Mouse (Mus musculus) gastrocnemius, adult 8-10 months (tissue): ENCODE results near the gene 5031410I06Rik. TPM values are rescaled to one million over a fixed set of nuclear protein-coding genes. Genes with fewer than 3 reads are reported as not detected.
"Not testable (repeated sequence)": the region's sequence is repeated elsewhere in the genome, so short reads cannot be mapped to it uniquely, and the experiment has no call there.

Experiments used
- DNase-seq, 2 experiments: peaks; one replicate each; pipeline ENCODE4 v3.0.0; 2022; ENCODE audit warnings: low spot score in 2 of 2
- total RNA-seq, 4 experiments: library from RNA; stranded (reverse); gene quantifications; 2 replicates each; pipeline ENCODE4 v1.2.4; 2022

Gene 5031410I06Rik
- not detected for total RNA-seq

DNA sequence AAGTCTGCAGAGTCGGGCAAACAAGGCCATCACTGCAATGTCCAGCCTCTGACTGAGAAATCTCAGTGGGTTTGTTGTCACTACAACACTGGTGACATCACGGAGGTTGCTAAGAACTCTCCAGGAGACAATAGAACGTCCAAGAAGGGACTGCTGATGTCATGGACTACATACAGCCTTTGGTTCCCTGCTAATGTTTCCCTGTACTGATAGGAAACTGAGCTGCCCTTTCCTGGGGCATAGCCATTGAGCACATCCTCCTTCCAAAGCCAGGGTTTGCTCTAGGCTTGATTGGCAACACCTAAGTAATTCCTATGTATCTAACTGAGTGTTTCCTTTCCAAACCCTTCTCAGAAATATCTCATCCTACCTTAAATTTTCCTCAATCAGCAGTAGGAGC is at the start of gene 5031410I06Rik:
5031410I06Rik (minus strand) TSS at position 101 of the 400 bp plus-strand sequence.
- DNase-seq, result not testable (repeated sequence)

DNA sequence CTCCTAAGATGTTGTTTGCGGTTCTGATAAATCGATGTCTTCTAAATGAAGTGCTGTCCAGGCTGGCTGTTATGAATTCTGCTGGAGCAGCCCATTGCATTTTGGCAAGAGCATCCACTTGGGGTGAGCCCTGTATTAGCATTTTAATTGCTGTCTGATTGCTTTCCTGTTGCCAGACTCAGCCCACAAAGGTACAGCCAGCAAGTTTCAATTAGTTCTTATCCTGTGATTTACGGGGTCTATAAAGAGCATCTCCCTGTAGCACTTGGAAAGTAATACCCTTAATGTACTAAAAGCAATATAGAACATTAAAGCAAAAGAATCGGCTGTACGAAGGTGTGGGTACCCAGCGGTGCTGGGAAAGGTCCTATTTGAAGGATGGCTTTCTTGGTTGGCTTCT is 37.7 kb upstream of the 5031410I06Rik start:
- DNase-seq, result no peak

DNA sequence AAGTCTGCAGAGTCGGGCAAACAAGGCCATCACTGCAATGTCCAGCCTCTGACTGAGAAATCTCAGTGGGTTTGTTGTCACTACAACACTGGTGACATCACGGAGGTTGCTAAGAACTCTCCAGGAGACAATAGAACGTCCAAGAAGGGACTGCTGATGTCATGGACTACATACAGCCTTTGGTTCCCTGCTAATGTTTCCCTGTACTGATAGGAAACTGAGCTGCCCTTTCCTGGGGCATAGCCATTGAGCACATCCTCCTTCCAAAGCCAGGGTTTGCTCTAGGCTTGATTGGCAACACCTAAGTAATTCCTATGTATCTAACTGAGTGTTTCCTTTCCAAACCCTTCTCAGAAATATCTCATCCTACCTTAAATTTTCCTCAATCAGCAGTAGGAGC is 16.2 kb upstream of the 5031410I06Rik start, which contains the start of gene Gm10220:
Gm10220 (minus strand) TSS at position 101 of the 400 bp plus-strand sequence.
- DNase-seq, result not testable (repeated sequence)

- DNase-seq, result not testable (repeated sequence)
Measured at GRCm38 (mm10) chr5:26089191-26089590, 16.0 kb downstream of the 5031410I06Rik start, which contains the start of gene Gm10471. Gene Gm10471 (minus strand): TSS chr5:26089291.

DNA sequence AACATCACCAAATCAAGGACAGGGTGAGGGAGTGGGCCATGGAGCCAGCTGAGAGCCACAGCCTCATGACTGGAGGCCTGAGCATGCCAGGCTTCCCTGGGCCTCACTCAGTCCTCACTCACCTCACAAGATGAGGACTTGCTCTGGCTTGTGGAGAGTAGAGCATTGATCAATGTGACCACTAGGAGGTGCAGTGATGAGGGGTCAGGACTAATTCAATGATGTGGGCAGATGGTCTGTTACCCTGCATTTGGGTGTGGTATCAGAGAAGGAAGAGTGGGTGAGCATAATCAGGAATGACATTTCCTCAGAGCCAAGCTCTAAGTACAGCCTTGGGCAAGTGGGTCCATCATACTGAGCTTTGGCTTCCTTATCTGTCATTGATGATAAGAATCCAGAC is 26.1 kb downstream of the 5031410I06Rik start:
- DNase-seq, result not testable (repeated sequence)

DNA sequence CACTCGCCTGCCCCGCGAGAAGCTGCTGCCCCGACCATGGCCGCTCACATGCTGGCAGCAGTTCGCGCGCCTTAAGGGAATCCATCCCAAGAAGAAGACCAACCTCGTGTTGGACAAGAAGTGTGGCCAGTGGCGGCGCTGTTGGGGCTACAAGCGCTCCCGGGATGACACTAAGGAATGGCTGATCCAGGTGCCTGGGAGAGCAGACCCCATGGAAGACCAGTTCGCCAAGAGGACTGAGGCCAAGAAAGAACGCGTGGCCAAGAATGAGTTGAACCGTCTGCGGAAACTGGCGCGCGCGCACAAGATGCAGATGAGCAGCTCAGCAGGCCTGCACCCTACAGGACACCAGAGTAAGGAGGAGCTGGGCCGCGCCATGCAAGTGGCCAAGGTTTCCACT is 34.4 kb downstream of the 5031410I06Rik start:
- no peak for DNase-seq

DNA sequence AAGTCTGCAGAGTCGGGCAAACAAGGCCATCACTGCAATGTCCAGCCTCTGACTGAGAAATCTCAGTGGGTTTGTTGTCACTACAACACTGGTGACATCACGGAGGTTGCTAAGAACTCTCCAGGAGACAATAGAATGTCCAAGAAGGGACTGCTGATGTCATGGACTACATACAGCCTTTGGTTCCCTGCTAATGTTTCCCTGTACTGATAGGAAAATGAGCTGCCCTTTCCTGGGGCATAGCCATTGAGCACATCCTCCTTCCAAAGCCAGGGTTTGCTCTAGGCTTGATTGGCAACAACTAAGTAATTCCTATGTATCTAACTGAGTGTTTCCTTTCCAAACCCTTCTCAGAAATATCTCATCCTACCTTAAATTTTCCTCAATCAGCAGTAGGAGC is 46.7 kb downstream of the 5031410I06Rik start, which contains the start of gene Gm7347:
Gm7347 (minus strand) TSS at position 101 of the 400 bp plus-strand sequence.
- not testable (repeated sequence) for DNase-seq

Other genes starting within 250 kb of the 5031410I06Rik start
- gene Gm21663, start 163.0 kb downstream of the 5031410I06Rik start, total RNA-seq, result not detected
- gene Gm21671, start 150.9 kb downstream of the 5031410I06Rik start, total RNA-seq, result not detected
- gene Gm21680, start 132.7 kb downstream of the 5031410I06Rik start, total RNA-seq, result not detected
- gene Gm21698, start 116.7 kb downstream of the 5031410I06Rik start, total RNA-seq, result not detected
- not detected for gene Gm1979, start 100.6 kb downstream of the 5031410I06Rik start, total RNA-seq
- not detected for gene Gm5862, start 82.4 kb downstream of the 5031410I06Rik start, total RNA-seq
- not detected for gene Speer4a, start 65.8 kb downstream of the 5031410I06Rik start, total RNA-seq
- gene Gm7347, start 46.8 kb downstream of the 5031410I06Rik start, total RNA-seq, result not detected
- gene Gm10471, start 16.1 kb downstream of the 5031410I06Rik start, total RNA-seq, result not detected
- not detected for gene Gm10220, start 16.1 kb upstream of the 5031410I06Rik start, total RNA-seq
- not detected for gene Gm7361, start 152.3 kb upstream of the 5031410I06Rik start, total RNA-seq